Mouse (Mus musculus) ovary, adult 18-20 months (tissue): ENCODE data around the gene Ccsap.

Experiments used
- DNase-seq: peaks from one replicate; pipeline ENCODE4 v3.0.0; 2022; ENCODE audit warnings: low spot score, mixed read lengths

The Ccsap gene

DNA sequence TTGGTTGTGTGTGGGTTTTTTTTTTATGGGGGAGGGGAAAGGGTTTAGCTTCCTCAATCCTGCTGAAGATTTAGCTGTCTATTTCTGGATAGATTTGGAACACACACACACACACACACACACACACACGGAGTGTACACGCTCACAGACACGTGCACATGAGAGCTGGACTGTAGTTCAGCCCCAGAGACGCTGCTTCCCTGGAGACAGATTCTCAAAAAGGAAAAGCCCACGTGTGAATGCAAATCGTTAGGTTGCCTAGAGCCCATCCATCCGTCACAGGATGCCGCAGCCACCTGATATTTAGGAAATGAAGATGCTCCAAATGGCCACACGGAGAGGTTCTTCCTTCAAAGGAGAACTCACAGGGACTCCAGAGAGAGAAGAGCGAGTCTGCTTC, 20.3 kb upstream of the Ccsap start:
- DNase-seq, result no peak

DNA sequence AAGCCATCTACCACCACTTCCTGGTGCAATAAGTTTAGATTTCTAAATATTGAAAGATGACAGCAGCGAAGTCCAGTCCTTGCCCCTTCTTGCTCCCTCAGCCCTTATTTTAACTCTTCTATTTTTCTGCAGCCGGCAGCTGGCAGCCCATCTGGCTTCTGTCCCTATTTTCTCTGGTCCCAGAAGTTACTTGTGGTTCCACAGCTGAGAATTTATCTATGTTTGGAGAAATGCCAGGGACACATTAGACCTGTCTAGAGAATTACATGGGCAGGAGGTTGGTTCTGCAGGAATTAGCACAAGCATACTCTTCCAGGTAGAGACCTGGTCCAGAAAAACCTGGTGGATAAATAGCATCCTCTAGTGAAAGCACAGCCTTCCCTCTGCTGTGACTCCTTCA, 17.9 kb upstream of the Ccsap start:
- no peak for DNase-seq

DNA sequence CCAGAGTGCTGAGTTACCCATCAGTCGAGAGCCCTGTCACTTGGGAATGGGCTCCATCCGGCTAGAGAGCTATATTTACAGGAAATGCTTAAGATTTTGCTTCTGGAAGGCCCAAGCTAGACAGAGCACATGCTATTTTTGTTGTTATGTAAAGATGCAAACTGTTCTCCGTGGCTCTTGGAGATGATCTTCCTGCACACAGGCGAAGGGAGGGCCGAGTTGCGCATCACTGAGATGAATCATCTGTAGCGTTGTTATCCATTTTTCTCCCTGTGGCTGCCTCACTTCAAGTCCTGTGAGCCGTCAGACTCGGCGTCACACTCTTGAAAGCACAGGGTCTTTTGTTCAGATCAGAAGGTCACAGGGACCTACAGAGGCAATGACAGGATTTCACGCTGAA, 14.3 kb upstream of the Ccsap start:
- no peak for DNase-seq

DNA sequence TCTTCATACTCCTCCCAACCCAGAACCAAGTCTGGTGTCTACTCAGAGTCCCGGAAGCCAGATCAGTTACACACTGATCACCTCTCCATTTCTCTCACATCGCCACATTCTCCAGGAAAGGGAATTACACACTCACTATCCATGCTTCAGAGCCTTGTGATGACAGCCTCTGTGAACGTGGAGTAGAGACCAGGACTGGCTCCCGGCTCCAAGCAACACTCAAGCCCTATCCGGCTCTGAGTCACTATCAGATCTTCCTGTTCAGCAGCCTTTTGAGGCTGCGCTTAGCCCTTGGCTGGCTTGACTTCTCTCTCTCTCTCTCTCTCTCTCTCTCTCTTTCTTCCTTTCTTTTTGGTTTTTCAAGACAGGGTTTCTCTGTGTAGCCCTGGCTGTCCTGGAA, 13.4 kb upstream of the Ccsap start:
- no peak for DNase-seq

DNA sequence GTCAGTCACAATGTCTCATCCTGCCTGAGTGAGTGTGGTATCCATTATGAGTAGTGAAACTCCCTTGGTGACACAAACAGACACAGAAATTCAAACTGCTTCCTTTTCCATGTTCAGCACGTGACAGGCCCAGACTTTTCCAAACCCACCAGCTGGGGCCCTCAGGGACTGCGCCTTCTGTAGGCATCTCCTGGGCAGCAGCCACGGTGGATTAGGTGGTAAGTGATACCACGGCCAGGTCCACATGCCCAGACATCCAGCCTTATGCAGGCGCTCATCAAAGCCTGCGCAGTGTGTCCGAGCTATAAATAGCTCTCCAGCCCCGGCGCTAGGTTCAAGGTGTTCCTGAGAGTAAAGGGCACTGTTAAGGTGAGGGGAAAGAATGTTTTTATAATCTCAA, 12.0 kb upstream of the Ccsap start:
- DNase-seq, result no peak

DNA sequence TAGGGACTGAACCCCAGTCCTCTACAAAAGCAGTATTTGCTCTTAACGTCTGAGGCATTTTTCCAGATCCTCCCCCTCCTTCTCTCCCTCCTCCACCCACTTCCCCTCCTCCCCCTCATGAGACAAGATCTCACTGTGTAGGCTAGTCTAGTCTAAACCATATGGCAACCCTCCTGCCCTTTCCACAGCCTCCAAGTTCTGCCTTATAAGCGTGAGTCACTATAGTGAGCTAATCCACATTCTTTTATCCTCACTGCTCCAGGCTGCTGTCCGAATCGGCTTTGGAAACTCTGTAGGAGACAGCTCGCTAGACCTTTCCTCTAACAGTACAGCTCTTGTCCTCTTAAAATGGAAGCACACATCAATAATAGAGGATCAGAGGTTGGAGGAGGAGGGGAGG, 7.0 kb upstream of the Ccsap start:
- DNase-seq, result no peak

DNA sequence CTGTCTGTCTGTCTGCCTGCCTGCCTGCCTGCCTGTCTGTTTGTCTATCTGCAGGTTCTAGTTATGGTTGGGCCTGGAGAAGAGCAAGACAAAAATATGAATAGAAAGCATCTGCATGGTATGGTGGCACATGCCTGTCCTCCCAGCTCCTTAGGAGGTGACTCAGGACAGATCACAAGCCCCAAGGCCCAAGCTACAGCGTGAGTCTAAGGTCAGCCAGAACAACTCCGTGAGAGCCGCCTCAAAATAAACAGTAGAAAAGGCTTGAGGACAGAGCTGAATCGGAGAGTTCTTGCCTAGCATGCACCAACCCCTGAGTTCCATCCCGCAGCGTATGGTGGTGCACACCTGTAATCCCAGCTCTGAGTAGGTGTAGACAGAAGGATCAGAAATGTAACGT, 5.8 kb upstream of the Ccsap start:
- no peak for DNase-seq

DNA sequence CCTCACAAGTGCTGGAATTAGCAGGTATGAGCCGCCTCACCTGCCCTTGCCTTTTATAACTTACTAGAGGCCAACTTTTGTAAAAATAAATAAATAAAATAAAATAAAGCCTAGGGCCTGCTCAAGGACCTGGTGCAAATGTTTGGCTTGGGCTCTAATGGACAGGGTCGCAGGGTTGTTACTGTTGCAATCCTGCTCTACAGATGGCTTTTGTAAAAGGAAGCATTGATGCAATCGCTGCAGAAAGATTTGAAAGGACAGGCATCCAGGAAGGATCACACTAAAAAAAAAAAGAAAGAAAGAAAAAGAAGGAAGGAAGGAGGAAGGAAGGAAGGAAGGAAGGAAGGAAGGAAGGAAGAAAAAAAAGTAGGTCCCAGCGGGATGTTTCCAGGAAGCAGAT, 377 bp upstream of the Ccsap start:
- DNase-seq, result no peak

DNA sequence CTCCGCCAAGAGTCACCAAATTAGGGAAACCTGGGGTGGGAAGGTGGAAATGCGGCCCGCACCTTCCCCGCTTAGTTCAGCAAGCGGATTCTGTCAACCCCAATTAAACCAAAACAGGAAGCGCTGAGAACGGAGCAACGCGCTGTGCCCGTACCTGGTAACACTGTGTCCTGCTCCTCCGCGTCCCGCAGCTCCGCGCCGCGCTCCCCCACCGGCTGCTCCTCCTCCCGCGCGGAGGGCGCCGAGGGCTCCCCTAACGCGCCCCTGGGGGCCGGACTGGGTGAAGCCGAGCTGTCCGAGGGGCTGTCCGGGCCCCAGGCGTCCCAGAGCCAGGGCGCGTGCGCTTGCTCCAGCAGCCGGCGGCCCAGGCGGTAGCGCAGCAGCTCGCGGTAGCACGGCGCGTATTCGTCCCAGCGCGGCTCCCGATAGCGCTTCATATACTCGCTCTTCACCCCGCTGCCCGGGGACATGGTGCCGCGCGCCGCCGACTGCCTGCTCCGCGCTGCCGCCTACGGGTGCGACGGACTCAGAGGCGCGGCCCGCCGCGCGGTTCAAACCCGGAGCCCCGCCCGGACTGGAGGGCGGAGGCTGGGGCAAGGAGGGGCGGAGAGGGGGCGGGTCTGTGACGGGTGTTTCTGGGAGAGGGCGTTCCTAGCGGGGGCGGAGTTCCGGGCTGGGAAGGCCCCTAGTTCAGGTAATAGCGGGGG, 915 bp downstream of the Ccsap start:
- peak; percentile 85 for DNase-seq

DNA sequence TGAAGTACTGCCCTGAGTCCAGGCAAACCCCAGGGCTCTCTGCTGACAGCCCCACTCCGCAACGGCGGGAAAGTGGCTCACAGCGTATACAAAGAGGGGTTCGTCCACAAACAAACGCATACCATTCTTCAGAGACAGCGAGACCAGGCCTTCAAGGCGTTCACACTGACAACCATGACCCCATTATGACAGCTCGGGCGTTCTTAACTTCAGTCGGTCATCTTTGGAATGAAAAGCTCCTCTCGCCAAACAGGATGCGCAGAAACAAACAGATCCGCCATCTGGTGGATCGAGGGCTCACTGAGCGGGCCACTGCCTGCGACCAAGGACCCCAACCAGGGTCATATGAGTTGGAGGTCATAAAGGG, 1.5 kb downstream of the Ccsap start:
- no peak for DNase-seq

DNA sequence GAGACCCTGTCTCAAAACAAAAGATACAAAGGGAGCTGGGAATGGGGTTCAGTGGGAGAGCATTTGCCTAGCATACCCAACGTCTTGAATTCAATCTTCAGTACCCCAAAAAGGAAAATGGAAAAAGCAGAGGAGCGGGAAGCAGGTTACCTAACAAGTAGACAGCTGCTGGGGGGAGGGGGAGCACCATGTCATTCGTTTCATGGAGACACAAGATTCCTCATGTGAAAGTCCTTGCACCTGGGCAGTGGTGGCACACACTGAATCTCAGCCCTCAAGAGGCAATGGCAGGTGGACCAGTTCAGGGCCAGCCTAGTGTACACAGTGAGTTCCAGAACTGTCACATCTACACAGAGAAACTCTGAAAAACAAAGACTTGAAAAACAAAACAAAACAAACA, 2.6 kb downstream of the Ccsap start:
- no peak for DNase-seq

DNA sequence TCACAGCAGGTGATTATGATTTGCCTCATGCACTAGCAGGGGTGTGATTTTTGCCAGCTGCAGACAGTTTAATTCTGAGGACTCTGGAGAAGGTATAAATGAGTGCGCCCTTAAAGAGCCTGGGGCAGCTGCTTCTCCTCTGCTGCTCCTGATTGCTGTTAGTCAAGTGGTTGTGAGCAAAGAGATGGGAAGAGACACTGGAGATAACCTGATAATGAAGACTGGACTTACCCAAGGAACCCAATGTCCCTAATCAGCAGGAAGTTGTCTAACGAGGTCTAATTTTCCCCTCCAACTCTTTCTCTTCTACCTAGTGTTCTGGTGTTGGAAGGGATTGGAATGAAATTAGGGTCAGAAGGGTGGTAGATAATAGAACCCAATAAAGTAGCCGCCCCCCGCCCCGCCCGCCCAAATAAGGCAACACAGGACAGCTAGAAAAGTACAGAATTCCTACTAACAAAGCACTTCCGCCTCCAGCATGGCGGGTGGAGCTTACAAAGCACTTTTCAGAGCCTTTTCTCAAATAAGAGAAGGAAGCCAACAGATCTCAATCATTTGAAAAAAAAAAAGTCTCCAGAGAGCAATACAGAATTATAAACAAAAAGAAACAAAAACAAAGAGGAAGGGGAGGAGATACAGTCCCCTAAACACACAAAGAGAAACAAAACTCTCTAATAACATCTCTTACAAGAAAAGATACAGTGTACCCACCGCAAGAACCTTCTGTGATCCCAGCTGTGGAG, 5.1 kb downstream of the Ccsap start:
- no peak for DNase-seq

DNA sequence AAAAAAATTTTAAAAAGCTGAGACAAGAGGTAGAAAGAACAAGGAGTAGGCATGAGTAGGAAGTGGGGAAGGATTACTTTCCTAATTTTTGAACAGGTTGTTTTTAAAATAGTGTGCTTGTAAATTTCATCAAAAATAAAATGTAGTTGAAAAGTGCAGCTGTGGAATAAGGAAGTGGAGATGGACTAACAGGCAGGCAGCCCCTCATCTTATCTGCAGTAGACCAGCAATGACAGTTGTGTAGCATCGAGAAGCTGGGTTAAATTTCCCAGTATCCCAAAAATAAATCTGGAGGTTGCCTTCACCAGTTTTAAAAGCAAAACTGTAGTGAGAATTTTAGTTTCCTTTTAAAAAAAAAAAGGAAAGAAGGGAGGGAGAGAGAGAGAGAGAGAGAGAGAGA, 5.8 kb downstream of the Ccsap start:
- no peak for DNase-seq

DNA sequence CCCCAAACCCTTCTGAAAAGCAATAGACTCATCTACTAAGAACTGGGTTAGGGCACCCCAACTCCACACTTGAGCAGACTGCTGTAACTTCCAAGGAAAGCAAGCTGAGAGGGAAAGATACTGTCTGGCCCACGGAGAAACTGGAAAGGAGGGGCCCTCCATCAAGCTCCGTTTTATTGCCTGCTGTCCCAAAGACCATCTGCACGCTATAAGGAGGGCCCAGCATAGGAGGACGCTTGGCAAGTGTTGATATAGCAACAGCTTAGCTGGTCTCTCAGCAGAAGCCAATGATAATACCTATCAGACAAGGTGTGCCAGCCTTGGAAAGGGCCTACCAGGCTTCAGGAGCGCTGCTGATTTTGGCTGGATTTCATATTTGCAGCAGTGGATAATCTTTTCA, 8.4 kb downstream of the Ccsap start:
- no peak for DNase-seq

DNA sequence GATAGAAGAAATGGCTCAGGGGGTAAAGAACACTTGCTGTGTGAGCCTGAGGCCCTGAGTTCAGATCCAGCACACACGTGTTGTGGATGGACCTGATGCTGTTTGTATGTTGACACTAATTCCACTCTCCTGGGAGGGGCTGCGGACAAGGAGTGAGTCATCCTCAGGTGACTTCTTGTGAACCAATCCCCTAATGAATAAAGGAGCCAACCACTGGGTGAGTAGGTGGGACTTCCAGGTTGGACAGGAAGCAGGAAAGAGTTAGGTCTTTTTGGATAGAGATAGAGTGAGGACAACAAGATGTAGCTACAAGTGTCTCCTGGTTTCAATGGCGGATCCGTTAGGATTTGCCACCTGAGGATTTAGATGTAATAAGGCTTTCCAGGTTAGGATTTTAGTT, 10.7 kb downstream of the Ccsap start:
- DNase-seq, result no peak

DNA sequence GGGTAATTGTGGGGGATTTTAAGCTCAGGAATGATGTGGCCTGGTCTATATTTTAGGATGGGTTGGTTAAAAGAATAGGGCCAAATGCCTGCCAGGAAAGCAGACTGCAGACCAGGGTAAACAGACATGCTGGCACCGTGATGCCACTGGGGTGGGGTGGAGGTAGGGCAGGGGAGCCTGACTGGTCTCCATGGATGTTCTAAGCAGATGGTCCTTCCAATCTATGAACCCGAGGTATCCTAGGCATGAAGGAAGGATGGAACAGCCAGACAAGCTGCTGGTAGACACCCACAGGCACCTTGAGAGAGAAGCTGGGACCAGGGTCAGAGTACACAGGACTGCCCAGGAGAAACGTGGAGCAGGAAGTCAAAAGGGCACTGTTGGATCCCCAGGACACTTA, 12.5 kb downstream of the Ccsap start:
- DNase-seq, result no peak

DNA sequence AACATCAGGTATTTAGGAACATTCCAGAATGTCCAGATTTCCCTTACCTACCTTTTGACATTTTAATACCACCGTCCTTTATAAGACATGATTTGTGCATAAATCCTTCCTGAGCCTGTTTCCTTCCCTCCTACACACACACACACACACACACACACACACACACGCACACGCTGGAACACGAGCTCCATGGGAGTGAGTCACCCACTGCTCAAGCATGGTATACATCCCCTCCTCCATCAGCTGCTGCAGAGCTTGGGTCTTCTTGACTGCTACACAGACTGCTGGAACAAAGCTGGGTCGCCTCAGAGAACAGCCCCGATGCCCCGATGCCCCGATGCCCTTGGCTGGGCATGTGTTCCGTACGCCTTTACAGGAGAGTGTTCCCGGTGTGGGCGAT, 13.5 kb downstream of the Ccsap start:
- no peak for DNase-seq

DNA sequence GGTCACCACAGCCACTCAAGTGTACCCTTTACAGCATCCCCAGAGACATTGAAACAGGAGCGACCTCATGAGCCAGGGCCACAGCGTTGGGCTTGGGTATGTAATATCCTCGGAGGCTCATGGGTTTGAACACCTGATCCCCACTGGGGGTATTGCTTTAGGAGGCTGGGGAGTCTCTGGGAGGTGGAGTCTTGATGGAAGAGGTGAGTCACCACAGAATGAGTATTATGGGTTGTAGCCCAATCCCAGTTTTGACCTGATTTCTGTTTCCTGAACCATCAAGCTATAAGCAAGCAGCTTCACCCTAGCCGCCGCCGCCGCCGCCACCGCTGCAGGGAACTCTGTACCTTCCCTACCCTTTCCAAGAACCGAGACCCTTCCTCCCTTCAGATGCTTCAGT, 14.0 kb downstream of the Ccsap start:
- DNase-seq, result no peak

DNA sequence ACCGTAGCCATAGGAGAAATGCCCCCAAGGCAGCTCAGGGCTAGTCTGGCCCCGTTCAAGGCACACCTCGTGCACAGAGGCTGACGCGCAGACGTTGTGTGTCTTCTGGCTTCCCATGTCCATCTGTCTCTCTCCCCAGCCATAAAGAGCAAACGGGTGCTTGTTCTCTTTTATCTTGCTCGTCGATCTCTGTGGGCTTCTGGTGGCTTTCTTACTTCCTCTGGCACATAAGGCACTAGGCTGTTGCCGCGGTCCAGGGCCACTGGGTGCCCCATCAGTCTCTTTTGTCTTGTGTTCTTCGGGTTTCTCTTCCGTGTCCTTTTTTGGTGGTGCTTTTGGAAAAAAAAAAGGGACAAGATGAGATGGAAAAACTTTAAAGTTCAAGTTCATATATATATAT, 14.9 kb downstream of the Ccsap start:
- no peak for DNase-seq

DNA sequence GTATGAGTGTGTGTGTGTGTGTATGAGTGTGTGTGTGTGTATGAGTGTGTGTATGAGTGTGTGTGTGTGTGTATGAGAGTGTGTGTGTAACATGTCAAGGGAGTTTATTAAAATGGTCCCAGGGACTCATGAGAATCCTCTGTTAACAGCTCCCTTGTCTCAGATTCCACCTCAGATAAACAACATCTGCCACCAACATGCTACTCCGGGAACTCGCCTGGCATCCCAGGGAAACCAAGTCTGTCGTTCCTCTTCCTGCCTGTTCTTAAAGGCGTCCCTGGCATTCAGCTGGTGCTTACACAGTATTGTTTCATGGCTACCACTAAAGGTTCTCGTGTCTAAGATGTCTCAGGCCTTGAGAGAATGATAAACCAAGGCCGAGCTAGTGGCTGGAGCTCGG, 15.7 kb downstream of the Ccsap start:
- DNase-seq, result no peak

DNA sequence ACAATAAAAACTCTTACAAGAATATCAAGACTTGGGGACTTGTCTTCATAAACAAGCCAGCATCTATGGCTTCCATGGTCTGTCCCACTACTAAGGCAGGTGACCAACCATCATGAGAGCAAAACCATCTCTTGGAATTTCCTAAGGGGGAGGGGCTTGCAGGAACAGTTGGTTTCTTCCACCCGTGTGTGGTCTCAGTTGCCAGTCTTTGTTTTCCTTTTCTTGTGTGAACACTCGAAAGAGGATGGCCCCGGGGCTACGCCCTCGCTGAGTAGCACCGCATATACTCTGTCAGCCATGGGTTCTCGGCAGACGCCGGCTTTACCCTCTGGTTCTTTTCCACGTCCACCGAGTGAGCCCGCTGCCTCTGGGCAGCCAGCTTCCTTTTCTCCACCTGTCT, 17.9 kb downstream of the Ccsap start:
- no peak for DNase-seq

DNA sequence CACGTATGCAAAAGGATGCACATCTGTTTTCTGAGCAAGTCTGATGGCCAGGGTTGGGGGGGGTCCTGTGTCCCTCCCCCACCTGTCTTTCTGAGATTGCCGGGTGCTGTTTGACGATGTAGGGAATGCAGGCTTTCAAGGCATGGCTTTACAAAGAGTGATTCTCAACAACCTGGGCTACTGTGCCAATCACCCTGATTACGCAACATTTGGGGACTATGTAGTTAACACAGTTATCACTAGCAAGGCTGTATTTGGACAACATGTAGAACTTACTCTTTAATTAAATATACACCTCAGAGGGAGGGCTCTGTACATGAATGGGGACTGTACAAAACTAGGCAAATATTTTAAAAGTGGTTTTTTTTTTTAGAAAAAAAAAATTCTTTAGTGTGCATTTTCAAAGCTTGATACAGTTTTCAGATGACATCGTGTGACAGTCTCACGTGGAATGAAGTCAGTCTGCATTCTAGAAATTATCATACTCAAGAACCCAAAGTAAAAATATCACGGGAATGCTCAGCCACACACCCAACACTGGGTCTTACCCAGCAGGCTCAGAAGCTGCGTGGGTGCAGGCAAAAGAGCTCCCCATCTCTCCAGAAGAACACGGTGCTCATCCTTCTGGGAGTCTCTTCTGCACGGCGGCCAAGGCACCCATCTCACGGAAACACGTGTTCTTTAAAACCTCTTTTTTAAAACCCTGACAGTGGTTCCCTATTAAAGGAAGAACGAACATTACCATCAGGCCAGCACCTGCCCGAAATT, 19.2 kb downstream of the Ccsap start:
- no peak for DNase-seq

DNA sequence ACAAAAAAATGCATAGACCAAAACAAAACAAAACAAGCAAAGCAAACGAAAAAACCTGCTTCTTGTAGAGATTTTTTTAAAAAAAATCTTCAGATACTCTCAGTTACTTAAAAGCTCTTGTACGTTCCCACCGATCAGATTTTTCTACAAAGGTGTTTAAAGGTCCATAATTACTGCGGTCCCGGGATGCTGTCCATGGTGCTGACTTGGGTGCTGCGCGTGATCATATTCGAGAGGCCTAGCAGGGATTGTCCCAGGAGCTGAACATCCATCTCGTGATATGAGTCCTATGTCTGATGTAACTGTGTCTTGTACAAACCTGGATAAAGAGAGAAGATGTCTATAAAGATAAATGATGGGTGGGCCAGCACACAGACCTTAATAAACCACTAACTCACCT, 21.5 kb downstream of the Ccsap start:
- no peak for DNase-seq
